13 mouse cellular contexts compared by ENCODE assay signal in the genomic region with DNA sequence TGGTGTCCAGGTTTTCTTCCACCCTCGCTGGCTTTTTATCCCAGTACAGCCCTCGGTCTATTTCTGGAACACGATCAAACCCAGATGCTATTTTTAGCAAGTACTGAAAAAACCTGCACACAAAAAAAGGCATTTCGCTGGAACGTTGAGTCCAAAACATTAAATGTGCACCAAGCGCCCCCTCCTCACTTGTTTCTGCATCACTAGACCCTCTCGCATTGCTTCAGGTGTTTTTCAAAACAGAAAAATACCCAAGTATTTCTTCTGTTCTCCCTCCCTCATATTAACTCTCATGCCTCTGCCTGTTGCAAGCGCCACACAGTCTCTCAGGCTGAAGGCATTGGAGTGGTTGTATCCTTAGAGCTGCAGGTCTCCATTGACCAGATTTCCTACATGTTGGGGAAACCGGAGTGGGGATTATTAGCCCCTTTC.
DNase-seq lines count a peak whose midpoint lies in the region; ATAC-seq and TF ChIP-seq lines count a peak whose summit lies in the region.
"Had no signal": no experiment of that assay in that cellular context is flagged by ENCODE, and none has a peak within 500 bp of the region (broad histone marks: within the 10 kb centered on the region; RNA-seq: fewer than 3 reads in every experiment).

No protein-coding gene starts in this region.

- no peak for ATAC-seq in heart, embryonic 16.5 days (replicated peaks; ENCODE audit: extremely low read depth, insufficient read depth, low FRiP score)
- ATAC-seq in forebrain, postnatal 0 days, result no peak
- ATAC-seq in midbrain, embryonic 16.5 days, result peak; percentile 33

- no peak for TF ChIP-seq CTCF in forebrain, postnatal 0 days (IDR thresholded peaks at IDR 0.05; ENCODE audit: low read depth)

- H3K27ac ChIP-seq in heart, embryonic 16.5 days (ENCODE audit: low read length), result no peak overlapping the region
- H3K27ac ChIP-seq in forebrain, postnatal 0 days (ENCODE audit: low read depth, low read length), result peak overlapping the region; percentile 90
- H3K27ac ChIP-seq in midbrain, embryonic 16.5 days (ENCODE audit: low read length), result peak overlapping the region; percentile 98
- H3K27ac ChIP-seq: embryonic facial prominence, embryonic 15.5 days had no signal

- 30% methylated on average over 9 of the region's 9 CpGs for WGBS in heart, embryonic 16.5 days
- 14% methylated on average over 9 of the region's 9 CpGs for WGBS in forebrain, postnatal 0 days
- WGBS in midbrain, embryonic 16.5 days, result 21% methylated on average over 9 of the region's 9 CpGs

- peaks cover 59% of the 10 kb centered on the region for H3K27me3 ChIP-seq in heart, embryonic 16.5 days (ENCODE audit: control insufficient read depth, insufficient read depth, low read length)
- peaks cover 29% of the 10 kb centered on the region for H3K27me3 ChIP-seq in forebrain, postnatal 0 days (ENCODE audit: insufficient read depth, low read length)
- H3K27me3 ChIP-seq in midbrain, embryonic 16.5 days (ENCODE audit: control insufficient read depth, insufficient read depth, low read depth, low read length), result peaks cover 23% of the 10 kb centered on the region

- no peak overlapping the region for H3K9ac ChIP-seq in heart, embryonic 16.5 days (ENCODE audit: low read length)
- H3K9ac ChIP-seq in forebrain, postnatal 0 days, result peak overlapping the region; percentile 69
- H3K9ac ChIP-seq in midbrain, embryonic 16.5 days (ENCODE audit: low read depth, low read length), result peak overlapping the region; percentile 80
- H3K9ac ChIP-seq: embryonic facial prominence, embryonic 15.5 days had no signal

- H3K9me3 ChIP-seq in heart, embryonic 16.5 days (replicated peaks; ENCODE audit: control insufficient read depth, low read length), result no peaks in the 10 kb centered on the region
- no peaks in the 10 kb centered on the region for H3K9me3 ChIP-seq in forebrain, postnatal 0 days (ENCODE audit: low read length)
- no peaks in the 10 kb centered on the region for H3K9me3 ChIP-seq in midbrain, embryonic 16.5 days (replicated peaks; ENCODE audit: control insufficient read depth, low read length, poor library complexity, severe bottlenecking)
- H3K9me3 ChIP-seq: embryonic facial prominence, embryonic 15.5 days had no signal

- H3K36me3 ChIP-seq in heart, embryonic 16.5 days (ENCODE audit: control insufficient read depth, insufficient read depth), result no peaks in the 10 kb centered on the region
- H3K36me3 ChIP-seq in forebrain, postnatal 0 days (ENCODE audit: insufficient read depth), result no peaks in the 10 kb centered on the region
- no peaks in the 10 kb centered on the region for H3K36me3 ChIP-seq in midbrain, embryonic 16.5 days (ENCODE audit: control insufficient read depth, insufficient read depth, low read length)
- H3K36me3 ChIP-seq: embryonic facial prominence, embryonic 15.5 days had no signal

- peaks cover 27% of the 10 kb centered on the region for H3K4me1 ChIP-seq in heart, embryonic 16.5 days (ENCODE audit: control insufficient read depth, insufficient read depth, low read length)
- peaks cover 13% of the 10 kb centered on the region for H3K4me1 ChIP-seq in forebrain, postnatal 0 days (ENCODE audit: insufficient read depth)
- H3K4me1 ChIP-seq in midbrain, embryonic 16.5 days (ENCODE audit: control insufficient read depth, insufficient read depth, low read length), result peaks cover 47% of the 10 kb centered on the region

- peak overlapping the region; percentile 71 for H3K4me2 ChIP-seq in heart, embryonic 16.5 days (ENCODE audit: low read depth, low read length)
- H3K4me2 ChIP-seq in forebrain, postnatal 0 days (ENCODE audit: low read depth), result peak overlapping the region; percentile 84
- peak overlapping the region; percentile 94 for H3K4me2 ChIP-seq in midbrain, embryonic 16.5 days (ENCODE audit: low read length)

- no peak for DNase-seq in heart, adult 9 months (ENCODE audit: low spot score in 2 of 2)
- peak; percentile 64 for DNase-seq in cerebellum, adult 9-11 months
- DNase-seq in forebrain, postnatal 0 days, result no peak
- no peak for DNase-seq in gastrocnemius, postnatal 10 days
- DNase-seq in adrenal gland, postnatal 25 days, result no peak
- DNase-seq in gastrocnemius, postnatal 25 days, result no peak
- DNase-seq: gastrocnemius, postnatal 36 days; kidney, postnatal 14 days; lung, adult 2 months; thymus, adult 18-20 months had no signal

- peak overlapping the region; percentile 23 for H3K4me3 ChIP-seq in heart, embryonic 16.5 days (ENCODE audit: low read length)
- peak overlapping the region; percentile 59 for H3K4me3 ChIP-seq in forebrain, postnatal 0 days (ENCODE audit: low read depth, low read length)
- H3K4me3 ChIP-seq in midbrain, embryonic 16.5 days (ENCODE audit: low read depth, low read length), result peak overlapping the region; percentile 49
